Comparison of ENCODE assay signal across 8 mouse cellular contexts in genomic region chr5:151189789-151190378, GRCm38 (mm10). TPM values are rescaled to one million over a fixed set of nuclear protein-coding genes. Genes with fewer than 3 reads are reported as not detected.
DNase-seq lines count a peak whose midpoint lies in the region; ATAC-seq lines count a peak whose summit lies in the region.

No protein-coding gene starts in this region.

- intact Hi-C loops in heart, postnatal 36 days (cut with DNase I) = loop anchor here (2.0 to 5.0 kb wide), 3 partner anchors 42 to 179 kb away; partner anchors contain the start of gene Stard13

- peak; percentile 95 for ATAC-seq in forebrain, embryonic 14.5 days
- ATAC-seq in lung, embryonic 16.5 days (ENCODE audit: low read depth) = peak; percentile 95

- DNase-seq in CD4-positive helper T cell, adult 2 months (ENCODE audit: low read depth, low spot score) = peak; percentile 14
- DNase-seq in adrenal gland, postnatal 25 days = peak; percentile 64
- peak; percentile 75 for DNase-seq in forebrain, embryonic 14.5 days (ENCODE audit: low spot score)
- peak; percentile 66 to 69 for DNase-seq in heart, postnatal 36 days
- DNase-seq in layer of hippocampus, adult 18-20 months (ENCODE audit: low spot score in 2 of 2) = peak; percentile 19 to 59
- peak; percentile 15 for DNase-seq in ovary, postnatal 10 days (ENCODE audit: low spot score)
- DNase-seq in yolk sac, embryonic 10.5 days (ENCODE audit: low spot score) = peak; percentile 86

- no peaks in the 10 kb centered on the region for H3K9me3 ChIP-seq in forebrain, embryonic 14.5 days (replicated peaks; ENCODE audit: control insufficient read depth, low read length)
- no peaks in the 10 kb centered on the region for H3K9me3 ChIP-seq in lung, embryonic 16.5 days (ENCODE audit: control insufficient read depth, low read length)

- H3K4me2 ChIP-seq in forebrain, embryonic 14.5 days (ENCODE audit: low read length) = peak overlapping the region; percentile 91
- H3K4me2 ChIP-seq in lung, embryonic 16.5 days (ENCODE audit: low read depth, low read length) = peak overlapping the region; percentile 85

- H3K27me3 ChIP-seq in forebrain, embryonic 14.5 days (replicated peaks; ENCODE audit: control insufficient read depth, insufficient read depth, low read length) = no peaks in the 10 kb centered on the region
- H3K27me3 ChIP-seq in lung, embryonic 16.5 days (ENCODE audit: control insufficient read depth, insufficient read depth, low read depth, low read length) = no peaks in the 10 kb centered on the region

- peaks cover 5% of the 10 kb centered on the region; the same call in 1 of the 2 replicates for H3K4me1 ChIP-seq in forebrain, embryonic 14.5 days (ENCODE audit: control insufficient read depth, insufficient read depth, low read length)
- peaks cover 8% of the 10 kb centered on the region; the same call in 1 of the 2 replicates for H3K4me1 ChIP-seq in lung, embryonic 16.5 days (replicated peaks; ENCODE audit: control insufficient read depth, insufficient read depth, low read length)

- no peak overlapping the region for H3K27ac ChIP-seq in forebrain, embryonic 14.5 days (ENCODE audit: low read depth, low read length)
- peak overlapping the region; percentile 85 for H3K27ac ChIP-seq in lung, embryonic 16.5 days (ENCODE audit: low read length)

- H3K9ac ChIP-seq in forebrain, embryonic 14.5 days (ENCODE audit: low read length) = peak overlapping the region; percentile 56
- peak overlapping the region; percentile 82 for H3K9ac ChIP-seq in lung, embryonic 16.5 days (ENCODE audit: low read length)

- H3K4me3 ChIP-seq in forebrain, embryonic 14.5 days (ENCODE audit: low read depth, low read length) = peak overlapping the region; percentile 45
- H3K4me3 ChIP-seq in lung, embryonic 16.5 days (ENCODE audit: low read length) = peak overlapping the region; percentile 85

- H3K36me3 ChIP-seq in forebrain, embryonic 14.5 days (ENCODE audit: control insufficient read depth, insufficient read depth, low read length) = no peaks in the 10 kb centered on the region
- H3K36me3 ChIP-seq in lung, embryonic 16.5 days (ENCODE audit: control insufficient read depth, insufficient read depth, low read length) = no peaks in the 10 kb centered on the region

- WGBS in forebrain, embryonic 14.5 days = 2% methylated on average over 27 of the region's 27 CpGs
- WGBS in lung, embryonic 16.5 days = under 1% methylated on average over 27 of the region's 27 CpGs

RNA-seq across cellular contexts. Expression of gene Stard13, which starts 43.8 kb away (rescaled TPM):
- total RNA-seq in adrenal gland, postnatal 25 days (2021) = 17.9 and 22.6 TPM in 2 replicates
- 2.0 and 2.9 TPM in 2 replicates for polyA plus RNA-seq in forebrain, embryonic 14.5 days (2014; fragmentation: Nextera tagmentation; extraction: Ambion mirVana)
- total RNA-seq in heart, postnatal 36 days (2021) = 10 to 100 TPM; 24.1 to 25.0 TPM
- total RNA-seq in layer of hippocampus, adult 18-20 months (2021) = 10 to 100 TPM; 20.8 to 26.2 TPM
- polyA plus RNA-seq in lung, embryonic 16.5 days (2015; fragmentation: Nextera tagmentation; extraction: Ambion mirVana) = 20.6 and 21.4 TPM in 2 replicates

Comparison
In these comparisons a context has a peak if more than half of its experiments do, and no peak if none do; other contexts are left out.
1. DNase-seq: peak in every context shown above with its lines; median percentile 86 in yolk sac, embryonic 10.5 days; 75 in forebrain, embryonic 14.5 days; 68 in heart, postnatal 36 days; 64 in adrenal gland, postnatal 25 days; 39 in layer of hippocampus, adult 18-20 months; 15 in ovary, postnatal 10 days; 14 in CD4-positive helper T cell, adult 2 months.